Mouse (Mus musculus) ES-E14 (cell line): Measurements from ENCODE around the gene Hist1h2bg. TPM values are rescaled to one million over a fixed set of nuclear protein-coding genes. Genes with fewer than 3 reads are reported as not detected.

Source experiments
- DNase-seq: peaks from one replicate; pipeline ENCODE4 v3.0.0-alpha.2; 2013; ENCODE audit warnings: low read depth, low spot score
- H3K27ac ChIP-seq: 2 replicates; pipeline ENCODE4 v1.5.1; 2012; ENCODE audit warnings: low read depth, mild to moderate bottlenecking, low read length, moderate library complexity, mixed read lengths; ENCODE audit not compliant: poor library complexity, insufficient read depth, severe bottlenecking
- H3K36me3 ChIP-seq: 2 replicates; pipeline ENCODE4 v1.6.1; 2012; ENCODE audit warnings: mild to moderate bottlenecking, low read length, moderate library complexity, mixed read lengths; ENCODE audit not compliant: control insufficient read depth, poor library complexity, insufficient read depth, severe bottlenecking
- H3K4me1 ChIP-seq, 2 experiments: fragments of 150-350 bp in 1 of 2; sonication (generic) in 1 of 2; 2 replicates each; pipeline ENCODE4 v1.6.1; 2012; ENCODE audit warnings: low read length in 2 of 2, mild to moderate bottlenecking in 1 of 2, mixed read lengths in 1 of 2; ENCODE audit not compliant: control insufficient read depth in 2 of 2, insufficient read depth in 2 of 2, poor library complexity in 1 of 2
- H3K4me3 ChIP-seq, 2 experiments: fragments of 150-350 bp in 1 of 2; sonication (generic) in 1 of 2; 2 replicates each; pipeline ENCODE4 v1.5.1; 2012; ENCODE audit warnings: low read length in 2 of 2, low read depth in 1 of 2, mild to moderate bottlenecking in 1 of 2, mixed read lengths in 1 of 2; ENCODE audit not compliant: insufficient read depth in 1 of 2, poor library complexity in 1 of 2, severe bottlenecking in 1 of 2
- H3K9ac ChIP-seq: 2 replicates; pipeline ENCODE4 v1.6.1; 2012; ENCODE audit warnings: low read depth, mild to moderate bottlenecking, low read length, mixed read lengths; ENCODE audit not compliant: poor library complexity, insufficient read depth, severe bottlenecking
- H3K9me3 ChIP-seq: fragments of 150-350 bp; sonication (generic); 2 replicates; pipeline ENCODE4 v1.6.1; 2012; ENCODE audit warnings: low read depth, mild to moderate bottlenecking, low read length; ENCODE audit not compliant: control insufficient read depth, insufficient read depth
- CHD2 ChIP-seq: IDR thresholded peaks from 2 replicates; pipeline ENCODE4 v1.6.1; 2014; ENCODE audit warnings: mild to moderate bottlenecking, low read depth, low read length, inconsistent platforms
- HCFC1 ChIP-seq: IDR thresholded peaks from 2 replicates; pipeline ENCODE4 v1.6.1; 2012; ENCODE audit warnings: low read length, inconsistent platforms, borderline replicate concordance; ENCODE audit not compliant: insufficient read depth
- MAFK ChIP-seq: IDR thresholded peaks from 2 replicates; pipeline ENCODE4 v1.6.1; 2014; ENCODE audit warnings: mild to moderate bottlenecking, low read depth, low read length, inconsistent platforms; ENCODE audit not compliant: insufficient read depth
- ZC3H11A ChIP-seq: IDR thresholded peaks from 2 replicates; pipeline ENCODE4 v1.6.1; 2012; ENCODE audit warnings: low read depth, mild to moderate bottlenecking, inconsistent platforms, low read length, borderline replicate concordance
- ZNF384 ChIP-seq: IDR thresholded peaks from 2 replicates; pipeline ENCODE4 v1.6.1; 2012; ENCODE audit warnings: low read depth, low read length, inconsistent platforms
- in situ Hi-C, 2 experiments: fragments of 600-800 bp; cut with MboI; formaldehyde crosslinking; loops; one replicate each; pipeline ENCODE4 v1.15.1; 2025; ENCODE audit warnings: low sequenced_read_pairs in 2 of 2, inconsistent platforms in 1 of 2; ENCODE audit not compliant: unreplicated experiment in 2 of 2
- total RNA-seq: library from RNA; depleted of rRNA; stranded (reverse); fragments of 300-350 nt; gene quantifications from 2 replicates; pipeline ENCODE4 v1.2.3, GENCODE M21; 2012

Hist1h2bg gene
- total RNA-seq, 1 experiment, result 2,074 TPM

DNA sequence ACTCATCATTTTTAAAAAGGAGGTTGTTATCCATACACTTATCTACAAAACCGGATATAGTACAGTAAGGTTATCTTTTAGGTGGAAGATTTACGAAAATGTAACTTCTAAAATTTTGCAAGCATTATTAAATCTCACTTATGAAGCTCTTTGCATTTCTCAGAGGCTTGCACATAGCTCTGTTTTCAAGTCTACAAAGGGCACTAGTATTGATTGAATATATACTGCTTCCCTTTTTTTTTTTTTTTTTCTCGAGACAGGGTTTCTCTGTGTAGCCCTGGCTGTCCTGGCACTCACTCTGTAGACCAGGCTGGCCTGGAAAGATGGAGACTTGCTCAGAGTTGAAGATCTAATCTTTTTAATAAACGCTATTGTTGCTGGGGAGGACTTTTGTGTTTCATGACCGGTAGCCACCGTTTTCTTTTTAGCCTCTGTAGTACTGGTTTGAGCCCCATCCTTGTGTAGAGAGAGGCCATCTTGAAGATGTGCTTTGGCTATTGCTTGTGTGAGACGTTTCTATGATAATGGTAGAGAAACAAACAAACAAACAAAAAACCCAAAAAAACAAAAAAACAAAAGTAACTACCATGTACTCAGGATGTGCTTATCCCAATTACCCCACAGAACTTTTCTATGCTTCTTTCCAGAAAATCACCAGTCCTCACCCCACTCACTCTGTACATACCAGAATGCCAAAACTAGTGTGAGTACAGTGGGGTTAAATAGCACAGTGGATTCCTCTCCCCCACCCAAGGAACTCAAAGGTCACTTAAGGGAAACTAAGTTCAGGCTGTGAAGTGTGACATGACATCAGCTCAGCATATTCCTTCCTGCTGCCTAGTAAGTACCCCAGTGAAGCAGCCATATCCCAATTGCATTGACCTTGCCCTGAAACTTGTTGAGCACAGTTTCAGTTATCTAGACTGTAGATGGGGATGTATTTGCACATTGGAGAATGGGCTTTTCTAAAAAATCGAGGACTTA is 19.0 kb upstream of the Hist1h2bg start:
- DNase-seq, result no peak
- no peaks in the 10 kb centered on the region for H3K36me3 ChIP-seq
- in situ Hi-C loops, result loop anchor here (10.0 to 25.0 kb wide), 3 partner anchors 193 to 1815 kb away; partner anchors contain the start of genes Hist1h4j (in 2 of the 2), Hist1h2ag (in 1 of the 2), Hist1h2ah (in 1 of the 2) and Hist1h2bb (in 1 of the 2)
- H3K27ac ChIP-seq, result peak overlapping the region; percentile 63; the same call in 1 of the 2 replicates
- no peaks in the 10 kb centered on the region for H3K9me3 ChIP-seq
- TF ChIP-seq ZNF384 (peak; percentile 71; the same call in 1 of the 2 replicates), HCFC1 (no peak)
- peak overlapping the region; percentile 50; the same call in 1 of the 2 replicates for H3K9ac ChIP-seq
- H3K4me1 ChIP-seq, result 0 out of 4 replicates have a peak, but pooled peaks cover 0 to 2% of the 10 kb centered on the region in 2 experiments
- peak overlapping the region; percentile 3 to 7; a peak in 2 of 4 replicates for H3K4me3 ChIP-seq

DNA sequence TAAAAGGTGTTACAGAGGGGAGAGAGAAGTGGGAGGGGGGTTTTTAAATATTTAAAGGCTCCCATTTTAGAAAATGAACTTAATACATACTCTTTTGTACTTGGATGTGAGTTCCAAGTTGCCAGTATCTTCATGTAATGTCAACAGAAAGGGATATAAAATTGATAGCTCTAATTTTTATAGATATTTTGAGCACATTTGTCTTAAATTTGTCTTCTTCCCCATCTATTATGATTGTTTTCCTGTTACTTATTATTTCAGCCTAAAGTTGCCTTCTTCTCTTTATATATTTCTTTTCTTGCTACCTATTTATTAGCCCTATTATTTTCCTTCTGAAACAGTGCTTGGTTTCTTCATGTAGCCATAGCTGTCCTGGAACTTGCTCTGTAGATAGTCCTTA is 18.2 kb upstream of the Hist1h2bg start, which contains the start of gene Hist1h1d:
Hist1h1d (plus strand) TSS at position 301 of the 400 bp plus-strand sequence.
- 0 out of 4 replicates have a peak, but pooled peaks cover 0 to 2% of the 10 kb centered on the region in 2 experiments for H3K4me1 ChIP-seq
- in situ Hi-C loops, result loop anchor here (10.0 to 25.0 kb wide), 3 partner anchors 192 to 1816 kb away; partner anchors contain the start of genes Hist1h4j (in 2 of the 2), Hist1h2ag (in 1 of the 2), Hist1h2ah (in 1 of the 2) and Hist1h2bb (in 1 of the 2)
- no peaks in the 10 kb centered on the region for H3K9me3 ChIP-seq
- TF ChIP-seq CHD2 (no peak), ZNF384 (no peak), HCFC1 (no peak), MAFK (no peak), ZC3H11A (no peak)
- peak within 1 kb of the TSS in 1 of 2 experiments; percentile 3; a peak in 1 of 4 replicates for H3K4me3 ChIP-seq
- peak within 1 kb of the TSS; percentile 63; the same call in 1 of the 2 replicates for H3K27ac ChIP-seq
- no peak for DNase-seq
- peak within 1 kb of the TSS; percentile 50; the same call in 1 of the 2 replicates for H3K9ac ChIP-seq
- H3K36me3 ChIP-seq, result no peaks in the 10 kb centered on the region

DNA sequence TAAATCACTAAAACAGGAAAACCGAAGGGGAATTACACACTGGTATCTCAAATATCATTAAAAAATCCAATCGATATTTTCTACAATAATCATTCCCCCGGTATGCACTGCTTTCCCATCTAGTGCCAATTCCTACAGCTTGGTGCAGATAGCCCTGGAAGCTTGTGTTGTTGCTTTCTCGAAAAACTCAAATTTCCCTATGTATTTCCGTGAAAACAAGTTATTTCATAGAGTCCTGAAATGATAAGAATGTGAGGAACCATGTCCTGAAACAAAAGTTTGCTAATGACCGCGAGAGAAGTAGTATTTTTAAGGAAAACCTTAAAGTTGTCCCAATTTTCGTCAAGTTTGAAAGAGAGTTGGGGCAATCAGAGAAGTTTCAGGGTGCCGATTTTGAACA is 16.8 kb upstream of the Hist1h2bg start:
- TF ChIP-seq HCFC1 (no peak), CHD2 (no peak), ZC3H11A (no peak), ZNF384 (no peak), MAFK (no peak)
- H3K36me3 ChIP-seq, result no peaks in the 10 kb centered on the region
- no peak for DNase-seq
- in situ Hi-C loops, result loop anchor here (10.0 to 25.0 kb wide), 3 partner anchors 190 to 1817 kb away; partner anchors contain the start of genes Hist1h4j (in 2 of the 2), Hist1h2ag (in 1 of the 2), Hist1h2ah (in 1 of the 2) and Hist1h2bb (in 1 of the 2)
- peak overlapping the region; percentile 23 to 54; a peak in 3 of 4 replicates for H3K4me3 ChIP-seq
- H3K9ac ChIP-seq, result peak overlapping the region; percentile 80; the same call in 1 of the 2 replicates
- H3K27ac ChIP-seq, result no peak overlapping the region; the same call in 1 of the 2 replicates
- H3K4me1 ChIP-seq, result 0 out of 4 replicates have a peak, but pooled peaks cover 0 to 2% of the 10 kb centered on the region in 2 experiments
- H3K9me3 ChIP-seq, result no peaks in the 10 kb centered on the region

DNA sequence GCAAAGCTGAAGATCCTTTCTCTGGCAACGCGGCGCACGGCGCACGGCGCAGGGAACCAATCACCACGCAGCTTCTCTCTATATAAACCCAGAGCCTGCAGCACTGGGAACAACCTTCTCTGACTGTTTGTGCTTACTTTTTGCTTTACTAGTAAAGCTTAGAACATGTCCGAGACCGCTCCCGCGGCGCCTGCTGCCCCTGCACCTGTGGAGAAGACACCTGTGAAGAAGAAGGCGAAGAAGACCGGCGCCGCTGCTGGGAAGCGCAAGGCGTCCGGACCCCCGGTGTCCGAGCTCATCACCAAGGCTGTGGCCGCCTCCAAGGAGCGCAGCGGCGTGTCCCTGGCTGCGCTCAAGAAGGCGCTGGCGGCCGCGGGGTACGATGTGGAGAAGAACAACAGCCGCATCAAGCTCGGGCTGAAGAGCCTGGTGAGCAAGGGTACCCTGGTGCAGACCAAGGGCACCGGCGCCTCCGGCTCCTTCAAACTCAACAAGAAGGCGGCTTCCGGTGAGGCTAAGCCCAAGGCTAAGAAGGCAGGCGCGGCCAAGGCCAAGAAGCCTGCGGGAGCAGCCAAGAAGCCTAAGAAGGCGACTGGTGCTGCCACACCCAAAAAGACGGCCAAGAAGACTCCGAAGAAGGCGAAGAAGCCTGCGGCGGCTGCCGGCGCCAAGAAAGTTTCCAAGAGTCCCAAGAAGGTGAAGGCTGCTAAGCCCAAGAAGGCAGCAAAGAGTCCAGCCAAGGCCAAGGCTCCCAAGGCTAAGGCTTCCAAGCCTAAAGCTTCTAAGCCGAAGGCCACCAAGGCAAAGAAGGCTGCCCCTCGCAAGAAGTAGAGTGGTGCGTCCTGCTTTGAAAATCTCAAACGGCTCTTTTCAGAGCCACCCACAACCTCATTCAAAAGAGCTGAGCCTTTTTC is 16.0 kb upstream of the Hist1h2bg start:
- H3K9me3 ChIP-seq, result no peaks in the 10 kb centered on the region
- TF ChIP-seq ZC3H11A (no peak), HCFC1 (no peak; the same call in 1 of the 2 replicates), MAFK (no peak), ZNF384 (no peak), CHD2 (no peak)
- H3K36me3 ChIP-seq, result no peaks in the 10 kb centered on the region
- in situ Hi-C loops, result loop anchor here (10.0 to 25.0 kb wide), 3 partner anchors 190 to 1818 kb away; partner anchors contain the start of genes Hist1h4j (in 2 of the 2), Hist1h2ag (in 1 of the 2), Hist1h2ah (in 1 of the 2) and Hist1h2bb (in 1 of the 2)
- peak overlapping the region; percentile 52 to 54 for H3K4me3 ChIP-seq
- H3K9ac ChIP-seq, result peak overlapping the region; percentile 74
- no peak for DNase-seq
- H3K27ac ChIP-seq, result peak overlapping the region; percentile 90
- 0 out of 4 replicates have a peak, but pooled peaks cover 0 to 2% of the 10 kb centered on the region in 2 experiments for H3K4me1 ChIP-seq
